ENCODE assay signal across 8 mouse cellular contexts in the genomic region with DNA sequence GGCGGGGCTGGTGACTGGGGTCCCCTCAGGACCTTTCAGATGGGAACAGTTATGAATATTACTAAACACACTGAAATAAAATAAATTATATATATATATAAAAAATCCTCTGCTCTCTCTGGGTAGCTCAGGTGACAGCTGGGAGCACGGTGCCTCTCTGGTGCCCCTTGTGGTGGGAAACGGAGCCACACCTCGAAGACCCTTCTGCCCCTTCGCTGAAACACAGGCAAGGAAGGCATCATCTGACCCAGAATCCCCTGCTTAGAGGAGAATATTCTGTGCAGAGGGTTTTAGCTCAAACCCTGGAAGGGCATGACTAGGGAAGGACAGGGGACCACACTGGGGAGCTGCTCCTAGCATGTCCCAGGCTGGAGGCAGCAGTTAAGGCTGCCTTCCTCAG.
DNase-seq lines count a peak whose midpoint lies in the region; ATAC-seq lines count a peak whose summit lies in the region.

No protein-coding gene starts in this region.

- no peaks in the 10 kb centered on the region for H3K36me3 ChIP-seq in forebrain, embryonic 13.5 days (ENCODE audit: poor library complexity, severe bottlenecking)
- H3K36me3 ChIP-seq in forebrain, embryonic 16.5 days (ENCODE audit: control insufficient read depth, insufficient read depth): no peaks in the 10 kb centered on the region
- H3K36me3 ChIP-seq in hindbrain, embryonic 11.5 days (ENCODE audit: control insufficient read depth, insufficient read depth, low read length): no peaks in the 10 kb centered on the region
- no peaks in the 10 kb centered on the region for H3K36me3 ChIP-seq in neural tube, embryonic 13.5 days

- 0 out of 2 replicates have a peak, but pooled peaks have one; percentile 21 for ATAC-seq in forebrain, embryonic 13.5 days
- ATAC-seq in forebrain, embryonic 16.5 days: no peak
- no peak for ATAC-seq in hindbrain, embryonic 11.5 days (ENCODE audit: low FRiP score)
- peak; percentile 42; the same call in 1 of the 2 replicates for ATAC-seq in neural tube, embryonic 13.5 days (ENCODE audit: low read depth)

- 5% methylated on average over 5 of the region's 5 CpGs for WGBS in forebrain, embryonic 13.5 days
- 9% methylated on average over 5 of the region's 5 CpGs for WGBS in forebrain, embryonic 16.5 days
- 7% methylated on average over 5 of the region's 5 CpGs for WGBS in hindbrain, embryonic 11.5 days
- 9% methylated on average over 5 of the region's 5 CpGs for WGBS in neural tube, embryonic 13.5 days

- intact Hi-C loops in gastrocnemius, postnatal 36 days (cut with DNase I): no loop called here

- DNase-seq in spleen, postnatal 10 days (ENCODE audit: low spot score in 2 of 2): peak; percentile 21 to 48
- no peak for DNase-seq in spleen, adult 12 weeks (ENCODE audit: low spot score)
- DNase-seq in hindbrain, embryonic 11.5 days (ENCODE audit: low spot score): peak; percentile 80
- DNase-seq in ovary, postnatal 14 days (ENCODE audit: low spot score): no peak
- DNase-seq in gastrocnemius, postnatal 36 days: no peak

- H3K4me3 ChIP-seq in forebrain, embryonic 13.5 days: no peak overlapping the region
- H3K4me3 ChIP-seq in forebrain, embryonic 16.5 days (replicated peaks; ENCODE audit: low read length): no peak overlapping the region
- H3K4me3 ChIP-seq in hindbrain, embryonic 11.5 days (ENCODE audit: low read depth, low read length): no peak overlapping the region
- H3K4me3 ChIP-seq in neural tube, embryonic 13.5 days: no peak overlapping the region

- H3K9ac ChIP-seq in forebrain, embryonic 13.5 days: no peak overlapping the region
- H3K9ac ChIP-seq in forebrain, embryonic 16.5 days (replicated peaks; ENCODE audit: low read depth, low read length): no peak overlapping the region
- no peak overlapping the region for H3K9ac ChIP-seq in hindbrain, embryonic 11.5 days (ENCODE audit: low read depth, low read length)
- H3K9ac ChIP-seq in neural tube, embryonic 13.5 days: no peak overlapping the region

- no peak overlapping the region for H3K27ac ChIP-seq in forebrain, embryonic 13.5 days
- no peak overlapping the region for H3K27ac ChIP-seq in forebrain, embryonic 16.5 days (ENCODE audit: low read length)
- H3K27ac ChIP-seq in hindbrain, embryonic 11.5 days (ENCODE audit: low read depth, low read length): no peak overlapping the region
- H3K27ac ChIP-seq in neural tube, embryonic 13.5 days (replicated peaks): peak overlapping the region; percentile 43; the same call in 1 of the 2 replicates

- no peaks in the 10 kb centered on the region for H3K27me3 ChIP-seq in forebrain, embryonic 13.5 days
- no peaks in the 10 kb centered on the region for H3K27me3 ChIP-seq in forebrain, embryonic 16.5 days (replicated peaks; ENCODE audit: control insufficient read depth, insufficient read depth, low read length)
- H3K27me3 ChIP-seq in hindbrain, embryonic 11.5 days (ENCODE audit: control insufficient read depth, insufficient read depth, low read length): no peaks in the 10 kb centered on the region
- H3K27me3 ChIP-seq in neural tube, embryonic 13.5 days: no peaks in the 10 kb centered on the region

- no peaks in the 10 kb centered on the region for H3K9me3 ChIP-seq in forebrain, embryonic 13.5 days (replicated peaks)
- H3K9me3 ChIP-seq in forebrain, embryonic 16.5 days (ENCODE audit: control insufficient read depth, low read length): no peaks in the 10 kb centered on the region
- no peaks in the 10 kb centered on the region for H3K9me3 ChIP-seq in hindbrain, embryonic 11.5 days (ENCODE audit: control insufficient read depth, low read length)
- H3K9me3 ChIP-seq in neural tube, embryonic 13.5 days: no peaks in the 10 kb centered on the region

- no peak overlapping the region for H3K4me2 ChIP-seq in forebrain, embryonic 13.5 days
- no peak overlapping the region for H3K4me2 ChIP-seq in forebrain, embryonic 16.5 days (ENCODE audit: low read length)
- no peak overlapping the region for H3K4me2 ChIP-seq in hindbrain, embryonic 11.5 days (replicated peaks; ENCODE audit: low read depth, low read length)
- no peak overlapping the region for H3K4me2 ChIP-seq in neural tube, embryonic 13.5 days

- no peaks in the 10 kb centered on the region for H3K4me1 ChIP-seq in forebrain, embryonic 13.5 days
- no peaks in the 10 kb centered on the region for H3K4me1 ChIP-seq in forebrain, embryonic 16.5 days (replicated peaks; ENCODE audit: control insufficient read depth, insufficient read depth, low read length)
- no peaks in the 10 kb centered on the region for H3K4me1 ChIP-seq in hindbrain, embryonic 11.5 days (replicated peaks; ENCODE audit: control insufficient read depth, insufficient read depth, low read length)
- no peaks in the 10 kb centered on the region for H3K4me1 ChIP-seq in neural tube, embryonic 13.5 days (replicated peaks)

Comparison
In these comparisons a context has a peak if more than half of its experiments do, and no peak if none do; other contexts are left out.
1. ATAC-seq: peak in forebrain, embryonic 13.5 days (single experiment) and neural tube, embryonic 13.5 days (single experiment); none in forebrain, embryonic 16.5 days (single experiment) and hindbrain, embryonic 11.5 days (single experiment).
2. DNase-seq: peak in spleen, postnatal 10 days (2 of 2) and hindbrain, embryonic 11.5 days (single experiment); none in spleen, adult 12 weeks (single experiment), ovary, postnatal 14 days (single experiment) and gastrocnemius, postnatal 36 days (0 of 2).